Mouse (Mus musculus): ENCODE results near the gene Pigm.

Gene Pigm

GRCm38 (mm10) chr1:172352001-172352400, 24.3 kb upstream of the Pigm start:
- no peak for DNase-seq (ENCODE audit: low spot score in 2 of 2)

GRCm38 (mm10) chr1:172352453-172352852, 23.9 kb upstream of the Pigm start:
- DNase-seq (ENCODE audit: low spot score in 2 of 2) = no peak

- DNase-seq (ENCODE audit: low spot score in 2 of 2) = no peak
These were observed 21.0 kb upstream of the Pigm start for GRCm38 (mm10) chr1:172355336-172355735.

GRCm38 (mm10) chr1:172357550-172357949, 18.8 kb upstream of the Pigm start:
- peak; percentile 48 to 81 for DNase-seq (ENCODE audit: low spot score in 2 of 2)

GRCm38 (mm10) chr1:172358341-172358740, 18.0 kb upstream of the Pigm start:
- no peak for DNase-seq (ENCODE audit: low spot score in 2 of 2)

- peak; percentile 63 to 77 for DNase-seq (ENCODE audit: low spot score in 2 of 2)
These were observed 11.7 kb upstream of the Pigm start for GRCm38 (mm10) chr1:172364684-172365083.

GRCm38 (mm10) chr1:172368768-172369418, 7.5 kb upstream of the Pigm start:
- peak; percentile 56 to 80 for DNase-seq (ENCODE audit: low spot score in 2 of 2)

GRCm38 (mm10) chr1:172376758-172377458, 562 bp downstream of the Pigm start:
- peak in 1 of 2 experiments; percentile 28 for DNase-seq (ENCODE audit: low spot score in 2 of 2)

GRCm38 (mm10) chr1:172380066-172380465, 3.7 kb downstream of the Pigm start:
- DNase-seq (ENCODE audit: low spot score in 2 of 2) = no peak

- no peak for DNase-seq (ENCODE audit: low spot score in 2 of 2)
These were observed 5.7 kb downstream of the Pigm start for GRCm38 (mm10) chr1:172382090-172382489.

GRCm38 (mm10) chr1:172387246-172387645, 10.9 kb downstream of the Pigm start:
- no peak for DNase-seq (ENCODE audit: low spot score in 2 of 2)

GRCm38 (mm10) chr1:172390769-172391168, 14.4 kb downstream of the Pigm start:
- DNase-seq (ENCODE audit: low spot score in 2 of 2) = no peak

GRCm38 (mm10) chr1:172391807-172392581, 15.6 kb downstream of the Pigm start:
- DNase-seq (ENCODE audit: low spot score in 2 of 2) = no peak

- DNase-seq (ENCODE audit: low spot score in 2 of 2) = no peak
These were observed 16.4 kb downstream of the Pigm start for GRCm38 (mm10) chr1:172392643-172393170.

- no peak for DNase-seq (ENCODE audit: low spot score in 2 of 2)
These were observed 17.4 kb downstream of the Pigm start for GRCm38 (mm10) chr1:172393739-172394138.

- DNase-seq (ENCODE audit: low spot score in 2 of 2) = no peak
These were observed 20.8 kb downstream of the Pigm start for GRCm38 (mm10) chr1:172396996-172397752.

GRCm38 (mm10) chr1:172406077-172406706, 29.8 kb downstream of the Pigm start:
- no peak for DNase-seq (ENCODE audit: low spot score in 2 of 2)

- no peak for DNase-seq (ENCODE audit: low spot score in 2 of 2)
These were observed 32.6 kb downstream of the Pigm start for GRCm38 (mm10) chr1:172408996-172409395.

- DNase-seq (ENCODE audit: low spot score in 2 of 2) = no peak
These were observed 33.1 kb downstream of the Pigm start for GRCm38 (mm10) chr1:172409431-172409830.

- DNase-seq (ENCODE audit: low spot score in 2 of 2) = peak; percentile 63 to 82
These were observed 34.5 kb downstream of the Pigm start for GRCm38 (mm10) chr1:172410806-172411205.

GRCm38 (mm10) chr1:172412204-172412603, 35.9 kb downstream of the Pigm start:
- peak; percentile 60 to 90 for DNase-seq (ENCODE audit: low spot score in 2 of 2)

All from spleen, postnatal 4 days (tissue).